Mouse (Mus musculus) midbrain, embryonic 13.5 days (tissue): ENCODE results near the gene C1qb. TPM values are rescaled to one million over a fixed set of nuclear protein-coding genes. Genes with fewer than 3 reads are reported as not detected.

Source experiments
- polyA plus RNA-seq: library from polyadenylated mRNA; unstranded; fragments of >200 nt; fragmentation: Nextera tagmentation; extraction: Ambion mirVana; gene quantifications from 2 replicates; pipeline ENCODE4 v1.2.1, GENCODE M21; 2015

C1qb gene
- polyA plus RNA-seq, 1 experiment from 2014 or later: 30.4 TPM

Other genes starting within 250 kb of the C1qb start
- 20.3 and 25.0 TPM in 2 replicates for gene Ephb2, start 50.2 kb downstream of the C1qb start, polyA plus RNA-seq
- 13.6 and 16.2 TPM in 2 replicates for gene C1qc, start 6.9 kb upstream of the C1qb start, polyA plus RNA-seq
- gene C1qa, start 12.6 kb upstream of the C1qb start, polyA plus RNA-seq: 14.4 and 16.5 TPM in 2 replicates
- gene Epha8, start 70.6 kb upstream of the C1qb start, polyA plus RNA-seq: 11.4 and 16.0 TPM in 2 replicates
- gene Zbtb40, start 162.6 kb upstream of the C1qb start, polyA plus RNA-seq: 4.2 and 5.3 TPM in 2 replicates